In the genomic region with DNA sequence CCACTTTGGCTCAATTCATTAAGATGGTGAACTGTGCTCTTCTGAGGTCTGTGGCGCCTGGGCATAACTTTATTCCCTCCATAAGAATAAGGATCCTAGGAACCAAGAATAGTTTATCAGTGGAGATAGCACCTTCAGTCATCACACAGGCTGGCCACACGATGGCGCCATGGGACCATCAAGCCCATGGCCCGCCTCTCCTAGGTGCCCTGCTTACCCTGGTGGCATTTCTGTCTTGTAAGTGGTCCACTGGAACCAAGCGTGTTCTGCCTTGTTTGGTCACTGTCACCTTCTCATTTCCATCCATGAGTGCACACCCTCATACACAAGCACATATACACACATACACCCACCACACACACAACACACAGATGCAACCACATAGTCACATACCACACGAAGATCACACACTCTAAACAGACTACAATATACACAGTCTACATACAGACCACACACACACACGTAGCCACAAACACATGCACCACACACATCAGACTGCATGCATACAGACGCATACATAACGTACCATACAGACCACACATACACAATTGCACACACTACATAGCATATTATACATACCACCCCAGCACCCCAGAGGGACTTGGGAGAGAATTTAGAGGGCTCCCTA, we compare ENCODE assay signal across 8 mouse cellular contexts.
DNase-seq lines count a peak whose midpoint lies in the region; ATAC-seq and TF ChIP-seq lines count a peak whose summit lies in the region.

No protein-coding gene starts in this region.

- H3K27me3 ChIP-seq in hindbrain, embryonic 15.5 days: 0 out of 2 replicates have a peak, but pooled peaks cover 16% of the 10 kb centered on the region
- H3K27me3 ChIP-seq in limb, embryonic 11.5 days (ENCODE audit: control insufficient read depth, insufficient read depth, low read length): no peaks in the 10 kb centered on the region
- H3K27me3 ChIP-seq in neural tube, embryonic 11.5 days (ENCODE audit: control insufficient read depth, insufficient read depth, low read length): no peaks in the 10 kb centered on the region

- H3K9ac ChIP-seq in hindbrain, embryonic 15.5 days: no peak overlapping the region
- H3K9ac ChIP-seq in limb, embryonic 11.5 days (ENCODE audit: low read length): no peak overlapping the region
- H3K9ac ChIP-seq in neural tube, embryonic 11.5 days (ENCODE audit: low read length): no peak overlapping the region

- 42% methylated on average over 9 of the region's 9 CpGs for WGBS in hindbrain, embryonic 15.5 days
- WGBS in limb, embryonic 11.5 days: 42% methylated on average over 9 of the region's 9 CpGs
- WGBS in neural tube, embryonic 11.5 days: 44% methylated on average over 9 of the region's 9 CpGs

- no peak for TF ChIP-seq POLR2A in embryonic fibroblast, embryonic 13.5 days (IDR thresholded peaks at IDR 0.05; ENCODE audit: low read depth, low read length)

- no peak overlapping the region for H3K27ac ChIP-seq in embryonic fibroblast, embryonic 13.5 days (ENCODE audit: insufficient read depth, low read length)
- no peak overlapping the region for H3K27ac ChIP-seq in hindbrain, embryonic 15.5 days (replicated peaks)
- H3K27ac ChIP-seq in limb, embryonic 11.5 days (replicated peaks; ENCODE audit: low read depth, low read length): no peak overlapping the region
- no peak overlapping the region for H3K27ac ChIP-seq in neural tube, embryonic 11.5 days (ENCODE audit: low read depth, low read length)

- no peaks in the 10 kb centered on the region for H3K4me1 ChIP-seq in embryonic fibroblast, embryonic 13.5 days (ENCODE audit: control insufficient read depth, insufficient read depth, low read length)
- no peaks in the 10 kb centered on the region for H3K4me1 ChIP-seq in hindbrain, embryonic 15.5 days (replicated peaks)
- no peaks in the 10 kb centered on the region for H3K4me1 ChIP-seq in limb, embryonic 11.5 days (ENCODE audit: control insufficient read depth, insufficient read depth, low read length)
- no peaks in the 10 kb centered on the region for H3K4me1 ChIP-seq in neural tube, embryonic 11.5 days (ENCODE audit: control insufficient read depth, insufficient read depth, low read length)

- no peaks in the 10 kb centered on the region for H3K9me3 ChIP-seq in hindbrain, embryonic 15.5 days
- no peaks in the 10 kb centered on the region for H3K9me3 ChIP-seq in limb, embryonic 11.5 days (ENCODE audit: control insufficient read depth, low read length)
- H3K9me3 ChIP-seq in neural tube, embryonic 11.5 days (ENCODE audit: control insufficient read depth, low read length): no peaks in the 10 kb centered on the region

- peak; percentile 70; the same call in 1 of the 2 replicates for TF ChIP-seq CTCF in embryonic fibroblast, embryonic 13.5 days (IDR thresholded peaks at IDR 0.05; ENCODE audit: borderline replicate concordance, insufficient read depth, low read length)

- H3K4me3 ChIP-seq in embryonic fibroblast, embryonic 13.5 days (ENCODE audit: insufficient read depth, low read length): no peak overlapping the region
- H3K4me3 ChIP-seq in hindbrain, embryonic 15.5 days: no peak overlapping the region
- no peak overlapping the region for H3K4me3 ChIP-seq in limb, embryonic 11.5 days (ENCODE audit: low read depth, low read length)
- H3K4me3 ChIP-seq in neural tube, embryonic 11.5 days (ENCODE audit: low read depth, low read length): no peak overlapping the region

- DNase-seq in right cerebral cortex, adult 2 months (ENCODE audit: low spot score in 2 of 2): peak; percentile 50 to 62
- DNase-seq in right cerebral cortex, adult 18-20 months: no peak
- DNase-seq in adrenal gland, postnatal 14 days: peak; percentile 77
- peak; percentile 76 for DNase-seq in limb, embryonic 11.5 days (ENCODE audit: low spot score)
- DNase-seq in neural tube, embryonic 11.5 days (ENCODE audit: low spot score): peak; percentile 77
- DNase-seq in natural killer cell, adult 2 months (ENCODE audit: low spot score in 2 of 2): no peak

- no peak overlapping the region for H3K4me2 ChIP-seq in hindbrain, embryonic 15.5 days
- H3K4me2 ChIP-seq in limb, embryonic 11.5 days (ENCODE audit: low read depth, severe bottlenecking): no peak overlapping the region
- no peak overlapping the region for H3K4me2 ChIP-seq in neural tube, embryonic 11.5 days (ENCODE audit: low read depth)

- ATAC-seq in hindbrain, embryonic 15.5 days (ENCODE audit: low FRiP score, low read depth): peak; percentile 65; the same call in 1 of the 2 replicates
- ATAC-seq in limb, embryonic 11.5 days (ENCODE audit: insufficient number of reproducible peaks, low FRiP score, low TSS enrichment, low read depth): no peak
- no peak; the same call in 1 of the 2 replicates for ATAC-seq in neural tube, embryonic 11.5 days (ENCODE audit: insufficient read depth, low FRiP score, low TSS enrichment)

- no peaks in the 10 kb centered on the region for H3K36me3 ChIP-seq in hindbrain, embryonic 15.5 days
- no peaks in the 10 kb centered on the region for H3K36me3 ChIP-seq in limb, embryonic 11.5 days (ENCODE audit: control insufficient read depth, insufficient read depth, low read length)
- H3K36me3 ChIP-seq in neural tube, embryonic 11.5 days (ENCODE audit: control insufficient read depth, insufficient read depth, low read length): no peaks in the 10 kb centered on the region

Comparison
In these comparisons a context has a peak if more than half of its experiments do, and no peak if none do; other contexts are left out.
1. DNase-seq: peak in right cerebral cortex, adult 2 months (2 of 2), adrenal gland, postnatal 14 days (single experiment), limb, embryonic 11.5 days (single experiment) and neural tube, embryonic 11.5 days (single experiment); none in right cerebral cortex, adult 18-20 months (single experiment) and natural killer cell, adult 2 months (0 of 2).